Mouse (Mus musculus): Measurements from ENCODE around the gene Nwd2. TPM values are rescaled to one million over a fixed set of nuclear protein-coding genes. Genes with fewer than 3 reads are reported as not detected.

Gene Nwd2
- not detected for total RNA-seq (2022)

DNA sequence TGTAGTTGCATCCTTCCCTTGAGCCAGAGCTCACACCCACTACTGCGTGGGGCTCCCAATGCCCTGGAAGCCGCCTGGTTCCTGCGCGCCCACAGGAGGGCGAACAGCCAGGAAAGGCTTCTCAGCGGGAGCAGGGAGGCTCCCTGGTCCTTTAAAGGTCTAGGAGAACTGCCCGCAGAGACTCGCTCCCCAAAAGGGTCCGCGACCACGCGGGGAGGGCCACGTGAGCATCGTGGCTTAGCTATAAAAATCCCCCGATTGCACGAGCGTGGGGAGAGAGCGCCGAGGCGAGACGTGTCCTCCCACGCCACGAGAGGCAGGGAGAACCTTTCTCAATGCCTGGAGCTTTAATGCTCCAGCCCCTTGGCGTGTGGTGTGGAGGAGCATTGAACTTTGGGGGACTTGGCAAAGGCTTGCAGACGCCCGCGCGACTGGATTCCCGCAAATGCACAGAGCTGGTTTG lies at the start of gene Nwd2:
Nwd2 (plus strand) TSS at position 33 of the 463 bp plus-strand sequence.
- DNase-seq (ENCODE audit: low spot score in 2 of 2), result no peak

- DNase-seq (ENCODE audit: low spot score in 2 of 2), result no peak
Measured at GRCm38 (mm10) chr5:63607447-63607846, 41.5 kb upstream of the Nwd2 start.

DNA sequence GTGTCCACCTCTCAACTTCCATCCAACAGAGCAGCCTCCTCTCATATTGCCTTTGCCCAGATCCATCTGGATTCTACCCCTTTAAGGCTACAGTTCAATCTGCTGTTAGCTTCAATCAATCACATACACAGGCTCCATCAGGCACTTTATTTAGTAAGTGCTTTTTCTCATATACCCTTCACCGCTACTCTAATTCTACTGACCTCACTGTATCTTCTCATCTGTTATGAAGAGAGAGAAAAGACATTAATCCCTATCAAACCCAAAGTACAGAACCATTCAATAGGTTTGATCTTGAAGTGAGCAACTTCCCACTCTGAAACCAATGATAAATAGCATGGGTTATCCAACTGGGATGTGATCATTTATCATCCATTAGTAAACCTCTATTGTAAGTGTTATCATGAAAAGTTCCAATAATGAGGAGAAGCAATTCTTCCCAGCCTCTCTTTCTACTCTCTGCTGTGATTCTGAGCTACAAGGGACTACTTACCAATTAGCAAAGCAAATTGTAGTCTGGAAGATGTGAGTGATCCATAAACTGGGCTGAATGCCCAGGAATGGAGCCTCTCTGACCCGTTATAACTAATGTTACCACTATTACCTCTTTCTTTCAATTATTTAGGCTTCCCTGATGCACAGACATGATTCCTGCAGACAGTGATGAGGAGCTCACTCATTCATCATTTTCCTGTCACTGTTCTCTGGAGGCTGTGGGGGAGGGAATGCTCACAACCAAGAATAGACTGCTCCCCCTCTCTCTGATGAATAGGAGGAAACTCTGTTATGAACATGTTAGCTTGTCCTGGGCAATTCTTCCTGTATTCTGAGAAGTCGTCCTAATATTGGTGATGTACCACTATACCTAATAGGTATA lies 31.9 kb upstream of the Nwd2 start:
- no peak for DNase-seq (ENCODE audit: low spot score in 2 of 2)

GRCm38 (mm10) chr5:63624123-63624522 lies 24.8 kb upstream of the Nwd2 start:
- DNase-seq (ENCODE audit: low spot score in 2 of 2), result no peak

DNA sequence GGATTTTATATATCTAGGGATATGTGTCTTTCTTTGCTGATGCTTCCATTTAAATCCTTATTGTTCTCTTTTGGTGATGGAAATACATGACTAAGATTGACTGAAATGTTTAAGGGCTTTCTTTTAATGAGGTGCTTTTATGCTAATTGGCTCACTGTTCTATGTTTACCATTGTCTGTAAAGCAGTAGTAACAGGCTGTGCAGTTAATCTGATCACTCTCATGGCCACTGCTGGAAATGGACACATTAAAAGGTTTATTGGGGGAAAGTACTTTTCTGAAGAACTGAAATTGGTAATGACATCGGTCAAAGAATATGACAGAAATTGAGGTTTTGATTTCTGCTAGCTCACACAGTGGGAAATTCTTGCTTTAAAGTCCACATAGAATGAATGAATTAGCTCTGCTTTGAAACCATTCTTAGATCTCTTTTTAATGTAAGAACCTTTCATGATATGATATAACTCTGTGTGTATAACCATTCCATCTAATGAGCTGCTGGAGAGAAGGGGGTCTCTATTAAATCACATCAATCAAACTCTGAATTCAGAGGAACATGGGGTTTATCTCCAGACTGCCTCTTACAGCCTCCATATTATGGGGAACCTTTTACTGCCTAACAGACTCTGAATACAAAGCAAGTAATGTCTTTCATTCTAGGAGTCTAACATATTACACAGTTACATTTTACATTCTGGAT lies 20.9 kb upstream of the Nwd2 start:
- DNase-seq (ENCODE audit: low spot score in 2 of 2), result no peak

DNA sequence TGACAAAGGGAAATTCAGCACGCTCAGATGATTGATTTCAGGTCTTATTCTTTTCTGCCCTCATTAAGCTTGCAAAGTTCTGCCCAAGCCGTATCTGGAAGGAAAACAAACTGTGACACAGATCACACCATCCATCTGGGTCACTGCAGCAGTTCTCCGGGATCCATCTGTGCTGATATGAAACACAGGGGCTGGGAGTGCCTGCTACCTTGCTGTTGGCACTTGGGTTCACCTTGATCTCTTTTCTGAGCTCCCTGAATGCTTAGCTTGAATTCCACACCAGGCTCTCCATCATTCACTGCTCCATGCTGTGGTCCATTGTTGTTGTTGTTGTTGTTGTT lies 20.4 kb upstream of the Nwd2 start:
- DNase-seq (ENCODE audit: low spot score in 2 of 2), result no peak

DNA sequence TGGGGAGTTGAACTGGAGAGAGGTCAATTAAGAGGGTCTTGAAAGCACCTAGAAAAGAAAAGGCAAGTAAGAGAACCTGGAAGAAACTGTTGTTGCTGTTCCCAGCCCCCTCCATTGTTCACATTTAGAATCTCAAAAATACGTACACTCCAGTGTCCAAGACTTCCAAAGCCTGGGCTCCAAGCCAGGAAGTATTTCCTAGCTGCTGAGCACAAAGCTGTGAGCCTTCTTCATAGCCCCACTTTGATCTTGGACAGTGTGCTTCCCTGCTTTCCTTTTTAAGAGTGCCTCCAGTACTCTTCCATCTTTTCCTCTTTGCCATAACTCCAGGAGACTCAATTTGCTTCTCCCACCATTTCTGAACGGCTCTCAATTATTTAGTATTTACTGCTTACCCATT lies 14.3 kb upstream of the Nwd2 start:
- no peak for DNase-seq (ENCODE audit: low spot score in 2 of 2)

DNA sequence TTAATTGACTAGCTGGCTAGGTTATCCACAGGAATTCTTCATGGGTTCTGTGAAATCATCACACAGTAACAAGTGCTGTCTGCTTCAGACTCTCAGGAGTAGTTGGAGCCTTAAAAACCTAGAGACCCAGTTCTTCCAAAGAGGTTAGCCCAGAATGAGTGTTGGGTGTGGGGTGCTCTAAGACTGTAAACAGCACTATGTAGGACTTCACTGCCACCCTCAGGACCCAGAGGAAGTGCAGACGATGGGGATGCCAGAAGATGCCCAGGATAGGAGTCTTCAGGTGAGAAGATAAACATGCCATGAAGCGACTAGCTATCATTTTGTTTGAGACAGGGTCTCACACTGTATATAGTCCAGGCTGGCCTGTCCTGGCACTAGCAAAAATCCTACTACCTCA lies 715 bp upstream of the Nwd2 start:
- DNase-seq (ENCODE audit: low spot score in 2 of 2), result no peak

DNA sequence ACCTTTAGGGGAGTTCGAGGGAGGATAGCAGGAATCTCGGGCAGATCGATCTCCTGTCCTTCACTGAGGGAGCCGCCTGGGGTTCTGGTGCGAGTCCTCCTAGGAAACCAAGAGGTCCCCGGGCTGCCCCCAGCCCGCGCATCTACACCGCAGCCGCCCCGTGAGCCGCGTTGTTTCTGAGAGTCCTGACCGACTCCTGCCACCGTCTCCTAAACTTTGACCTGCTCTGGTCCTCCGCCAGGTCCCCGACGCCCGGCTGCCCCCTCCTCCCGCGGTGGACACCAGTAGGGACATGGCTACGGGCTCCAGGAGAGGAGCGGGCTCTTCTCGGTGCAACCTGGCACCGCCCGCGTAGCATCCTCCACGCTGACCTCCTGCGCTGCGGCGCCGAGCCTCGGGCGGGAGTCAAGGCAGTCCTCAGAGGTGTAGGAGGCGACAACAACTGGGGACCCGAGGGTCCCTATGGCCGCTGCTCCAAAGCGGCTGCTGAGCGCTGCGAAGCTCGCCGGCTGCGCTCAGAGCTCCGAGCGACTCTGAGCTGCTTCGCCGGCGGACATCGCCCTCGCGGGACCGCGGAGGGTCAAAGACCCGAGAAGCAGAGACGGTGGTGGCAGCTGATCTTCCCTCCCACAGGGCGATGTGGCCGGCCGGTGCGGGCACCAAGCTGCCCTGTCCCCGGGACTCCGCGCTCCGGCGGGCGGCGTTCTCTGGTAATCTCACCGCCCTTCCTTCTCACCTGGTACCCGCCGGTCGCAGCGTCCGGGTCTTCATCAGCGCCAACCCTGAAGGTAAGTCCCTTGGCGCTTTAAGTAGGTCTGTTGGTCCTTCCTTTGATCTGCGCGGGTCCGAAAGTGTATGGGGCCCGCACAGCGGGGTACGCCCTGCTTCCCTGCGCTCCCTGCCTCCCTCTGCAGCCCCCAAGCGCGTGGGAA lies 897 bp downstream of the Nwd2 start:
- no peak for DNase-seq (ENCODE audit: low spot score in 2 of 2)

GRCm38 (mm10) chr5:63651813-63652212 lies 2.9 kb downstream of the Nwd2 start:
- DNase-seq (ENCODE audit: low spot score in 2 of 2), result no peak

- DNase-seq (ENCODE audit: low spot score in 2 of 2), result no peak
Measured at GRCm38 (mm10) chr5:63652705-63653104, 3.8 kb downstream of the Nwd2 start.

- DNase-seq (ENCODE audit: low spot score in 2 of 2), result no peak
Measured at GRCm38 (mm10) chr5:63666884-63667283, 18.0 kb downstream of the Nwd2 start.

DNA sequence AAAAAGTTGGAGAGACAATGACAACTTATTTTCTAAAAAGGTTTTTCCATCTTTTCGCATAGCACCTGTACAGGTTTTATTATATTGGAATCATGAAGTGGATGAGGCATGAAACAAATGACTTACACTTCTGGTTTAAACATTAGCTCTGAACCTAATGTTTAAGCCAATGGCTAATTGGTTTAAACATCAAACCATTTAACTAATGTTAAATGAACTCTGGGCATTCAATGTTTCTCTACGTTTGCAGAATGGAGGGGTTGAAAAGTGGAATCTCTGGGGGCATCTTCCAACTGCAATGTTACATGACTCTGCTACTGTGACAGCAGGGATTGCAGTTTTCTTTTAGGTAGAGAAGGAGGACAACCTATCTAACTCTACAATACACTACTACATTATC lies 27.0 kb downstream of the Nwd2 start:
- DNase-seq (ENCODE audit: low spot score in 2 of 2), result no peak

- no peak for DNase-seq (ENCODE audit: low spot score in 2 of 2)
Measured at GRCm38 (mm10) chr5:63689084-63689483, 40.2 kb downstream of the Nwd2 start.

GRCm38 (mm10) chr5:63696784-63697183 lies 47.9 kb downstream of the Nwd2 start:
- DNase-seq (ENCODE audit: low spot score in 2 of 2), result no peak

- DNase-seq (ENCODE audit: low spot score in 2 of 2), result no peak
Measured at GRCm38 (mm10) chr5:63697196-63697595, 48.3 kb downstream of the Nwd2 start.

- no peak for DNase-seq (ENCODE audit: low spot score in 2 of 2)
Measured at GRCm38 (mm10) chr5:63728955-63729354, 80.1 kb downstream of the Nwd2 start.

DNA sequence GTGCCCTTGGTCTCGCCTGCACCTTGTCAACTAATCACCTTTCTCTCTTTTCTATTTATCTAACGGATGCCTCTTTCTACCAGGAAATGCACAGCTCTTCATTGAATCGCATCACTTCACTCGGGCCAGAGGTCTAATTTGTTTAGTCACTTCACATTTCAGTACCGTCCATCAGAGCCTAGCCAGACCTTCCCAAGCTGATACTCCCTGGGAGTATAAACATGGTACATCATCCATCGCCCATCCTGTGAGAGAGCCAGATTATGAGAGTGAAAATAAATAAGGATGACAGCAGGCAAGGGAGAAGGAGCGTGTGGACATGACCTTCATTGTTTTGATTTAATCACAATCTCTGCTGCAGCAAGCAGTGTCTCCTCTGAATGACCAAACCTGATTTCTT lies 86.6 kb downstream of the Nwd2 start:
- no peak for DNase-seq (ENCODE audit: low spot score in 2 of 2)

- DNase-seq (ENCODE audit: low spot score in 2 of 2), result no peak
Measured at GRCm38 (mm10) chr5:63743426-63743825, 94.5 kb downstream of the Nwd2 start.

DNA sequence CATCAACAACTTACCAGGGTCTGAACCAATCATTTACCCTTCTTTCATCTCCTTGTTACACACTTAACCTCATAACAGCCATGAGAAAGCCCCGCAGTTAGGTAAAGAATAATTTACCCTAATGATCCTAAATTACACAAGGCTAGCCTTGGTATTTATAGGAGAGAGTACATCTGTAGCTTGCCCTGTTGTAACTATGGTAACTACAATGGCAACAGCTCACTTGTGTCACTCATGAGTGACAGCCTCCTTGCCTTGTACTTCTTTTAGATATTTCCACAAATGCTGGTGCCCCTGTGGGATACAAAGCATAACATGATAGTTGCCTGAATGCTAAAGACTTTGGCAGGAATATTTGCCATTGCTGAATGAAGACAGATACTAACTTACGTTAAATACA lies 99.4 kb downstream of the Nwd2 start:
- no peak for DNase-seq (ENCODE audit: low spot score in 2 of 2)

DNA sequence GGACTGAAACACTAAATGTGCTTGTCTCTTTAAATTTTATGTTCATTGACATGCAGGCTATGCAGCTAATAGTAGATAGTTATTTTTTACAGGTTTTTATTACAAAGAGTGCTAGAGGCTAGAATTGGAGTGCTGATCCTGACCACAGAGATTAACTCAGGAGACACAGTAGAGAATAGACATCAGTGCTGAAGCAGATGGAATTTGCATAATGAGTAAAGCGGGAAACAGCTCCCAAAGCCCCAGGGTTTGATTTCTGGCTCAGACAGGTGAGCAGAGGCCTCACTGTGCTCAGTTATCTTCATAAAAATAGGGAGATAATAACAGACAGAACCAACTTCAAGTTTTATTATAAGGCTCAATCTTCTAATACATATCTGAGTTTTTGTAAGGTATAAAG lies 99.9 kb downstream of the Nwd2 start:
- no peak for DNase-seq (ENCODE audit: low spot score in 2 of 2)

All from gastrocnemius, adult 8-10 months (tissue).